21 mouse cellular contexts compared by ENCODE assay signal in genomic region chr11:71760991-71761390, GRCm38 (mm10). TPM values are rescaled to one million over a fixed set of nuclear protein-coding genes. Genes with fewer than 3 reads are reported as not detected.
DNase-seq lines count a peak whose midpoint lies in the region; ATAC-seq and TF ChIP-seq lines count a peak whose summit lies in the region.
"Had no signal": no experiment of that assay in that cellular context is flagged by ENCODE, and none has a peak within 500 bp of the region (broad histone marks: within the 10 kb centered on the region; RNA-seq: fewer than 3 reads in every experiment).

No protein-coding gene starts in this region.

- ATAC-seq in forebrain, postnatal 0 days = no peak
- ATAC-seq in hindbrain, embryonic 11.5 days (ENCODE audit: low FRiP score) = no peak
- no peak for ATAC-seq in hindbrain, postnatal 0 days
- no peak for ATAC-seq in midbrain, embryonic 13.5 days
- ATAC-seq in midbrain, embryonic 11.5 days (ENCODE audit: low FRiP score) = no peak
- ATAC-seq: activated CD4-positive, CD25-positive, alpha-beta regulatory T cell, adult 4 months; forebrain, embryonic 16.5 days had no signal

- H3K36me3 ChIP-seq in forebrain, embryonic 10.5 days (replicated peaks) = peaks cover 50% of the 10 kb centered on the region
- peaks cover 10% of the 10 kb centered on the region for H3K36me3 ChIP-seq in forebrain, postnatal 0 days (ENCODE audit: insufficient read depth)
- H3K36me3 ChIP-seq in hindbrain, embryonic 11.5 days (ENCODE audit: control insufficient read depth, insufficient read depth, low read length) = no peaks in the 10 kb centered on the region
- no peaks in the 10 kb centered on the region for H3K36me3 ChIP-seq in hindbrain, postnatal 0 days (ENCODE audit: insufficient read depth, low read length)
- H3K36me3 ChIP-seq in midbrain, embryonic 13.5 days = peaks cover 31% of the 10 kb centered on the region
- H3K36me3 ChIP-seq in midbrain, embryonic 11.5 days (ENCODE audit: control insufficient read depth, insufficient read depth, low read length) = peaks cover 10% of the 10 kb centered on the region; the same call in 1 of the 2 replicates
- H3K36me3 ChIP-seq: G1E had no signal

- no peak overlapping the region for H3K9ac ChIP-seq in forebrain, postnatal 0 days
- H3K9ac ChIP-seq in hindbrain, embryonic 11.5 days (ENCODE audit: low read depth, low read length) = no peak overlapping the region
- no peak overlapping the region for H3K9ac ChIP-seq in hindbrain, postnatal 0 days (replicated peaks; ENCODE audit: low read length)
- no peak overlapping the region for H3K9ac ChIP-seq in midbrain, embryonic 13.5 days (replicated peaks)
- H3K9ac ChIP-seq in midbrain, embryonic 11.5 days (ENCODE audit: low read length) = no peak overlapping the region

- no peak for TF ChIP-seq CTCF in forebrain, postnatal 0 days (IDR thresholded peaks at IDR 0.05; ENCODE audit: low read depth)
- no peak for TF ChIP-seq CTCF in hindbrain, postnatal 0 days (IDR thresholded peaks at IDR 0.05; ENCODE audit: low read depth)

- H3K4me1 ChIP-seq in forebrain, embryonic 10.5 days = peaks cover 73% of the 10 kb centered on the region
- peaks cover 26% of the 10 kb centered on the region; the same call in 1 of the 2 replicates for H3K4me1 ChIP-seq in forebrain, postnatal 0 days (ENCODE audit: insufficient read depth)
- H3K4me1 ChIP-seq in hindbrain, embryonic 11.5 days (replicated peaks; ENCODE audit: control insufficient read depth, insufficient read depth, low read length) = peaks cover 24% of the 10 kb centered on the region
- H3K4me1 ChIP-seq in hindbrain, postnatal 0 days (ENCODE audit: insufficient read depth, low read length) = peaks cover 31% of the 10 kb centered on the region
- peaks cover 100% of the 10 kb centered on the region for H3K4me1 ChIP-seq in midbrain, embryonic 13.5 days (replicated peaks)
- H3K4me1 ChIP-seq in midbrain, embryonic 11.5 days (ENCODE audit: control insufficient read depth, insufficient read depth, low read length) = peaks cover 86% of the 10 kb centered on the region

- no peaks in the 10 kb centered on the region for H3K9me3 ChIP-seq in forebrain, embryonic 10.5 days
- H3K9me3 ChIP-seq in forebrain, postnatal 0 days (ENCODE audit: low read length) = no peaks in the 10 kb centered on the region
- H3K9me3 ChIP-seq in hindbrain, embryonic 11.5 days (ENCODE audit: control insufficient read depth, low read length) = no peaks in the 10 kb centered on the region
- H3K9me3 ChIP-seq in hindbrain, postnatal 0 days (ENCODE audit: low read length) = no peaks in the 10 kb centered on the region
- H3K9me3 ChIP-seq in midbrain, embryonic 13.5 days = no peaks in the 10 kb centered on the region
- no peaks in the 10 kb centered on the region for H3K9me3 ChIP-seq in midbrain, embryonic 11.5 days (ENCODE audit: control insufficient read depth, low read length)

- H3K4me3 ChIP-seq in forebrain, embryonic 10.5 days = no peak overlapping the region
- H3K4me3 ChIP-seq in forebrain, postnatal 0 days (ENCODE audit: low read depth, low read length) = no peak overlapping the region
- H3K4me3 ChIP-seq in hindbrain, embryonic 11.5 days (ENCODE audit: low read depth, low read length) = no peak overlapping the region
- H3K4me3 ChIP-seq in hindbrain, postnatal 0 days (ENCODE audit: low read length) = no peak overlapping the region
- H3K4me3 ChIP-seq in midbrain, embryonic 13.5 days (replicated peaks) = no peak overlapping the region
- no peak overlapping the region for H3K4me3 ChIP-seq in midbrain, embryonic 11.5 days (ENCODE audit: low read depth, low read length)

- no peak for DNase-seq in forebrain, embryonic 10.5 days (ENCODE audit: extremely low spot score, low spot score)
- DNase-seq in forebrain, postnatal 0 days = no peak
- no peak for DNase-seq in hindbrain, embryonic 11.5 days (ENCODE audit: low spot score)
- no peak for DNase-seq in hindbrain, postnatal 0 days (ENCODE audit: low spot score)
- peak; percentile 28 to 38 for DNase-seq in kidney, postnatal 36 days
- no peak for DNase-seq in kidney, adult 18-20 months
- no peak for DNase-seq in midbrain, embryonic 11.5 days (ENCODE audit: low spot score, missing footprints)
- DNase-seq: adrenal gland, postnatal 10 days; cerebellum, adult 11-12 months; cerebellum, postnatal 14 days; embryo, embryonic 11 days; layer of hippocampus, adult 9-11 months; right cerebral cortex, adult 18-20 months; thymus, postnatal 14 days had no signal

- no peaks in the 10 kb centered on the region for H3K27me3 ChIP-seq in forebrain, embryonic 10.5 days (ENCODE audit: poor library complexity, severe bottlenecking)
- no peaks in the 10 kb centered on the region for H3K27me3 ChIP-seq in forebrain, postnatal 0 days (ENCODE audit: insufficient read depth, low read length)
- H3K27me3 ChIP-seq in hindbrain, embryonic 11.5 days (ENCODE audit: control insufficient read depth, insufficient read depth, low read length) = no peaks in the 10 kb centered on the region
- no peaks in the 10 kb centered on the region for H3K27me3 ChIP-seq in hindbrain, postnatal 0 days (ENCODE audit: insufficient read depth, low read length)
- H3K27me3 ChIP-seq in midbrain, embryonic 13.5 days = no peaks in the 10 kb centered on the region
- no peaks in the 10 kb centered on the region for H3K27me3 ChIP-seq in midbrain, embryonic 11.5 days (ENCODE audit: control insufficient read depth, insufficient read depth, low read length)

- H3K4me2 ChIP-seq in forebrain, postnatal 0 days (ENCODE audit: low read depth) = no peak overlapping the region
- H3K4me2 ChIP-seq in hindbrain, embryonic 11.5 days (replicated peaks; ENCODE audit: low read depth, low read length) = no peak overlapping the region
- no peak overlapping the region for H3K4me2 ChIP-seq in hindbrain, postnatal 0 days (ENCODE audit: low read depth, low read length)
- H3K4me2 ChIP-seq in midbrain, embryonic 13.5 days (replicated peaks) = no peak overlapping the region
- H3K4me2 ChIP-seq in midbrain, embryonic 11.5 days = no peak overlapping the region
- H3K4me2 ChIP-seq: liver, embryonic 11.5 days had no signal

- WGBS in forebrain, embryonic 10.5 days = 88% methylated on average over 9 of the region's 9 CpGs
- WGBS in forebrain, postnatal 0 days = 82% methylated on average over 9 of the region's 9 CpGs
- WGBS in hindbrain, embryonic 11.5 days = 84% methylated on average over 9 of the region's 9 CpGs
- WGBS in hindbrain, postnatal 0 days = 74% methylated on average over 9 of the region's 9 CpGs
- WGBS in midbrain, embryonic 13.5 days = 83% methylated on average over 9 of the region's 9 CpGs
- WGBS in midbrain, embryonic 11.5 days = 81% methylated on average over 8 of the region's 9 CpGs

- H3K27ac ChIP-seq in forebrain, embryonic 10.5 days = peak overlapping the region; percentile 31; the same call in 1 of the 2 replicates
- H3K27ac ChIP-seq in forebrain, postnatal 0 days (ENCODE audit: low read depth, low read length) = no peak overlapping the region
- 0 out of 2 replicates have a peak overlapping the region, but pooled peaks have one; percentile 6 for H3K27ac ChIP-seq in hindbrain, embryonic 11.5 days (ENCODE audit: low read depth, low read length)
- H3K27ac ChIP-seq in hindbrain, postnatal 0 days = no peak overlapping the region
- H3K27ac ChIP-seq in midbrain, embryonic 13.5 days = 0 out of 2 replicates have a peak overlapping the region, but pooled peaks have one; percentile 11
- H3K27ac ChIP-seq in midbrain, embryonic 11.5 days (ENCODE audit: low read depth, low read length) = no peak overlapping the region

RNA-seq across cellular contexts. Expression of gene Wscd1, which starts 11.3 kb away (rescaled TPM):
- polyA plus RNA-seq in forebrain, embryonic 10.5 days (2016; fragmentation: Nextera tagmentation; extraction: Ambion mirVana) = 41.0 and 47.5 TPM in 2 replicates
- total RNA-seq in forebrain, postnatal 0 days (2014; rRNA removed) = 91.6 and 96.7 TPM in 2 replicates
- polyA plus RNA-seq in forebrain, postnatal 0 days (2015; fragmentation: Nextera tagmentation; extraction: Ambion mirVana) = 46.7 and 63.1 TPM in 2 replicates
- polyA plus RNA-seq in hindbrain, embryonic 11.5 days (2014; fragmentation: Nextera tagmentation; extraction: Ambion mirVana) = 31.8 and 40.5 TPM in 2 replicates
- 188 and 209 TPM in 2 replicates for total RNA-seq in hindbrain, postnatal 0 days (2014; rRNA removed)
- polyA plus RNA-seq in hindbrain, postnatal 0 days (2015; fragmentation: Nextera tagmentation; extraction: Ambion mirVana) = 83.8 and 94.5 TPM in 2 replicates
- 79.2 and 82.5 TPM in 2 replicates for polyA plus RNA-seq in midbrain, embryonic 13.5 days (2015; fragmentation: Nextera tagmentation; extraction: Ambion mirVana)
- 44.1 and 54.4 TPM in 2 replicates for polyA plus RNA-seq in midbrain, embryonic 11.5 days (2014; fragmentation: Nextera tagmentation; extraction: Ambion mirVana)
- total RNA-seq: megakaryocyte, adult 5-6 weeks; monocyte, adult 5-6 weeks had no signal
- polyA plus RNA-seq: activated CD4-positive, CD25-positive, alpha-beta regulatory T cell, adult 4 months; G1E had no signal

Comparison
In these comparisons a context has a peak if more than half of its experiments do, and no peak if none do; other contexts are left out.
1. DNase-seq: peak in kidney, postnatal 36 days (2 of 2); none in forebrain, embryonic 10.5 days (single experiment), forebrain, postnatal 0 days (single experiment), hindbrain, embryonic 11.5 days (single experiment), hindbrain, postnatal 0 days (single experiment), kidney, adult 18-20 months (single experiment) and midbrain, embryonic 11.5 days (single experiment).
2. H3K27ac ChIP-seq: peak in forebrain, embryonic 10.5 days (single experiment), hindbrain, embryonic 11.5 days (single experiment) and midbrain, embryonic 13.5 days (single experiment); none in forebrain, postnatal 0 days (single experiment), hindbrain, postnatal 0 days (single experiment) and midbrain, embryonic 11.5 days (single experiment).